Mouse (Mus musculus) intestine, embryonic 15.5 days (tissue): Measurements from ENCODE around the gene Lrig1. TPM values are rescaled to one million over a fixed set of nuclear protein-coding genes. Genes with fewer than 3 reads are reported as not detected.

ENCODE experiments used
- ATAC-seq: fragments of 200-750 bp; cut with Nextera tagmentation; 2 replicates; pipeline ENCODE4 v1.8.0; 2017; ENCODE audit warnings: moderate TSS enrichment, moderate library complexity
- H3K27ac ChIP-seq: fragments of 300-500 bp; sonication (generic); 2 replicates; pipeline ENCODE4 v1.5.1; 2015; ENCODE audit warnings: mild to moderate bottlenecking, inconsistent platforms
- H3K27me3 ChIP-seq: fragments of 300-500 bp; sonication (generic); replicated peaks from 2 replicates; pipeline ENCODE4 v1.6.1; 2015; ENCODE audit warnings: inconsistent platforms
- H3K36me3 ChIP-seq: fragments of 300-500 bp; sonication (generic); 2 replicates; pipeline ENCODE4 v1.6.1; 2015; ENCODE audit warnings: inconsistent platforms
- H3K4me1 ChIP-seq: fragments of 300-500 bp; sonication (generic); replicated peaks from 2 replicates; pipeline ENCODE4 v1.6.1; 2015; ENCODE audit warnings: inconsistent platforms
- H3K4me2 ChIP-seq: fragments of 300-500 bp; sonication (generic); replicated peaks from 2 replicates; pipeline ENCODE4 v1.6.1; 2015; ENCODE audit warnings: mild to moderate bottlenecking, inconsistent platforms
- H3K4me3 ChIP-seq: fragments of 300-500 bp; sonication (generic); replicated peaks from 2 replicates; pipeline ENCODE4 v1.5.1; 2015; ENCODE audit warnings: inconsistent platforms
- H3K9ac ChIP-seq: fragments of 300-500 bp; sonication (generic); 2 replicates; pipeline ENCODE4 v1.6.1; 2015; ENCODE audit warnings: inconsistent platforms
- H3K9me3 ChIP-seq: fragments of 300-500 bp; sonication (generic); 2 replicates; pipeline ENCODE4 v1.6.1; 2016; ENCODE audit warnings: inconsistent platforms
- WGBS: fragments of 180-500 bp; shearing (Covaris S2); methylation state at CpG from one replicate; pipeline ENCODE4 v1.1.7; 2015; 5-methylcytosine and 5-hydroxymethylcytosine counted together
- polyA plus RNA-seq: library from polyadenylated mRNA; unstranded; fragments of >200 nt; fragmentation: Nextera tagmentation; extraction: Ambion mirVana; gene quantifications from 2 replicates; pipeline ENCODE4 v1.2.1, GENCODE M21; 2015

Gene Lrig1
- polyA plus RNA-seq, 1 experiment from 2014 or later: 17.1 TPM

GRCm38 (mm10) chr6:94652659-94653213, 47.2 kb downstream of the Lrig1 start:
- peaks cover 40% of the 10 kb centered on the region for H3K4me1 ChIP-seq
- no peak for ATAC-seq
- H3K27ac ChIP-seq: no peak overlapping the region

DNA sequence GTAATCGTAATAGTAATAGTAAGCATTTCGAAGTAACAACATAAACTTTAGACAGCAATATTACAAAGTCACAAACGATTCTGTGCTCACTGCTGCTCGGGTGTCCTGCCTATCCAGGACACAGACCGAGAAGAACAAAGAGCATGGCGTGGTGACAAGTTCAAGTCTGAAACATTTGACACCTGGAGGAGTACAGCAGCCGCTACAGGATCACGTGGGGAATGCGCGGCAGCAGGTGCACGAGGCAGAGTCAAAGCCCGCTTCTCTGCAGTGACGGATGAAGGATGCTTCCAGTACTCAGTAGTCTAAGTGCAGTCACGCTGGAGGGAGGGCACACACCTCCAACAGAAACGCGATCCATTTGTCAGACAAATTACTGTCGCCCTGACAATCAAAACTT, 48.4 kb downstream of the Lrig1 start:
- Histone ChIP-seq H3K9ac (no peak overlapping the region), H3K4me3 (no peak overlapping the region), H3K27me3 (no peaks in the 10 kb centered on the region), H3K27ac (no peak overlapping the region), H3K4me1 (peaks cover 44% of the 10 kb centered on the region), H3K36me3 (no peaks in the 10 kb centered on the region), H3K4me2 (no peak overlapping the region), H3K9me3 (no peaks in the 10 kb centered on the region)
- WGBS: 78% methylated on average over 17 of the region's 17 CpGs
- ATAC-seq: no peak

More at GRCm38 (mm10) chr6:94652659-94653213, 47.2 kb downstream of the Lrig1 start:
- Histone ChIP-seq H3K27me3 (no peaks in the 10 kb centered on the region), H3K4me2 (no peak overlapping the region), H3K9me3 (no peaks in the 10 kb centered on the region), H3K9ac (no peak overlapping the region), H3K36me3 (no peaks in the 10 kb centered on the region), H3K4me3 (no peak overlapping the region)
- 69% methylated on average over 6 of the region's 6 CpGs for WGBS

- H3K4me3 ChIP-seq: no peak overlapping the region
- H3K9ac ChIP-seq: no peak overlapping the region
- no peaks in the 10 kb centered on the region for H3K36me3 ChIP-seq
- H3K27me3 ChIP-seq: no peaks in the 10 kb centered on the region
- no peak overlapping the region for H3K4me2 ChIP-seq
- no peak for ATAC-seq
- 81% methylated on average over 1 of the region's 1 CpGs for WGBS
- no peak overlapping the region for H3K27ac ChIP-seq
- H3K4me1 ChIP-seq: peaks cover 46% of the 10 kb centered on the region
- H3K9me3 ChIP-seq: no peaks in the 10 kb centered on the region
Measured at GRCm38 (mm10) chr6:94649637-94650036, 50.3 kb downstream of the Lrig1 start.

DNA sequence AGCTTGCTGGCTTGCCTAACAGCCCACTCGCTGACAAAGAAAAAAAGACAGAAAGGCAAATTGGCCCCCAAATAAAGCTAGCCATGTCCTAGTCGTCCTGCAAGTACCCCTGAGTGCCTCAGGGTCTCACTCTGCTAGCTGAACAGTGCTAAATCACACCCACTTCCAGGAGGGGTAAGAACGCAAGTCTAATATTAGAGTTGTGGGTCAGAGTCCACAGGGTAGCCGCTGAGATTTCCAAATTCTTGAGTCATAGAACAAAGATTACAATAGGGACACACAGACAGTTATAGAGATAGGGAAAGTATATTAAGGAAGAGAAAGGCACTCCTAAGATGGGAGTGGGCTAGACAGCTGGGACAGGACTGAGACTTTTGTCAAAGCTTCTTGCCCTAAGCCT, 51.5 kb downstream of the Lrig1 start:
- no peak overlapping the region for H3K4me3 ChIP-seq
- H3K9me3 ChIP-seq: no peaks in the 10 kb centered on the region
- peaks cover 48% of the 10 kb centered on the region for H3K4me1 ChIP-seq
- H3K27ac ChIP-seq: peak overlapping the region; percentile 72
- ATAC-seq: peak; percentile 53
- no peak overlapping the region for H3K9ac ChIP-seq
- no peak overlapping the region for H3K4me2 ChIP-seq
- 34% methylated on average over 4 of the region's 4 CpGs for WGBS
- no peaks in the 10 kb centered on the region for H3K36me3 ChIP-seq
- no peaks in the 10 kb centered on the region for H3K27me3 ChIP-seq

GRCm38 (mm10) chr6:94647574-94648430, 52.2 kb downstream of the Lrig1 start:
- Histone ChIP-seq H3K9me3 (no peaks in the 10 kb centered on the region), H3K36me3 (no peaks in the 10 kb centered on the region), H3K4me1 (peaks cover 48% of the 10 kb centered on the region), H3K9ac (no peak overlapping the region), H3K4me2 (no peak overlapping the region), H3K27me3 (no peaks in the 10 kb centered on the region), H3K4me3 (no peak overlapping the region), H3K27ac (peak overlapping the region; percentile 72)
- ATAC-seq: peak; percentile 79
- WGBS: 18% methylated on average over 10 of the region's 10 CpGs

- H3K9ac ChIP-seq: no peak overlapping the region
- no peak overlapping the region for H3K27ac ChIP-seq
- H3K4me3 ChIP-seq: no peak overlapping the region
- ATAC-seq: no peak
- peaks cover 48% of the 10 kb centered on the region for H3K4me1 ChIP-seq
- WGBS: 73% methylated on average over 6 of the region's 6 CpGs
- H3K36me3 ChIP-seq: no peaks in the 10 kb centered on the region
- H3K4me2 ChIP-seq: no peak overlapping the region
- no peaks in the 10 kb centered on the region for H3K27me3 ChIP-seq
- H3K9me3 ChIP-seq: no peaks in the 10 kb centered on the region
Measured at GRCm38 (mm10) chr6:94646902-94647301, 53.1 kb downstream of the Lrig1 start.

DNA sequence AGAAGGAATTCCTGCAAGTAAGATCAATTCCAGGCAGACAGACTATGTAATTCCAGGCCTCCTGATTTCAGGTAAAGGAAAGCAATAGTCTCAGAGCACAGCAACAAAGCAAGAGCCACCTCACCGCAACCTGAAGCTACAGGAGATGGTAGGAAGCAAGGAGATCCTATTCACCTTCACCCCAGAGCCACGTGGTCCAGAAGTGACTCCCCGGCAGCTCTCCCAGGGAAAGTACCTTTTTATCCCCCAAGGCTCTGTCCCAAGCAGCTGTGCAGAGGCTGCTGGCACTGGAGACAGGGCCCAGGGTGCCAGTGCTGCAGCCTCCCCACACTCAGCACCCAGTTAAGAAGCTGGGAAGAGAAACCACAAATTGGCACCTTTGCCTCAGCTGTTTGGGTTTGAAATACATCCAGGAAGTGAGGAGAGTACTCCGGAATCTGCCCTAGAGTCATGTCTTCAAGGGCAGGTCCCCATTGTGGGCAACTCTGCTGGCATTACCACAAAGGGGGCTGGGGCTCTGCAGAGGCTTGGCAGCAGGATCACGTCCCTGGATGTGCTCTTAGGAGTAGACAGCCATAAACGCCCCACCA, 53.6 kb downstream of the Lrig1 start:
- Histone ChIP-seq H3K27ac (no peak overlapping the region), H3K4me1 (peaks cover 48% of the 10 kb centered on the region), H3K4me2 (no peak overlapping the region), H3K4me3 (no peak overlapping the region), H3K36me3 (no peaks in the 10 kb centered on the region), H3K9me3 (no peaks in the 10 kb centered on the region), H3K9ac (no peak overlapping the region), H3K27me3 (no peaks in the 10 kb centered on the region)
- ATAC-seq: no peak
- 68% methylated on average over 6 of the region's 6 CpGs for WGBS

DNA sequence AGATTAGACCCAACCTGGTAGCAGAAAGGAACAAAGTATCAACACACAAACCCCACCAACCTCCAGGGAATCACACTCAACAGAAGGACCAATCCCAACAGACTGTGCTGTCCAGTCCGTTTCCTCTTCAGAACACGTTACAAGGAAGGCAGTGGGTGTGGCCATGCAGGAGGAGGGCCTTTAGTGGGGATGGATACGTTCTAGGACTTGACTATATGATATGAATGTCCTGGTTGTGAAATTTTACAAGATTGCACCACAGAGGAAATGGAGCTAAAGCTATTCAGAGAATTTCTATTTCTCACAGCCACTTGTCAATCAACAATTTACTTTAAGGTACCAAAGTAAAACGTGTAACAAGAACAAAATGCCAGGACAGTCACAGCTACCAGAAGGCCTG, 54.2 kb downstream of the Lrig1 start:
- WGBS: 33% methylated on average over 4 of the region's 4 CpGs
- H3K4me3 ChIP-seq: no peak overlapping the region
- H3K27me3 ChIP-seq: no peaks in the 10 kb centered on the region
- no peak overlapping the region for H3K4me2 ChIP-seq
- no peaks in the 10 kb centered on the region for H3K9me3 ChIP-seq
- no peak overlapping the region for H3K27ac ChIP-seq
- H3K9ac ChIP-seq: no peak overlapping the region
- H3K36me3 ChIP-seq: no peaks in the 10 kb centered on the region
- no peak for ATAC-seq
- peaks cover 51% of the 10 kb centered on the region for H3K4me1 ChIP-seq

GRCm38 (mm10) chr6:94644641-94645040, 55.3 kb downstream of the Lrig1 start:
- Histone ChIP-seq H3K9me3 (no peaks in the 10 kb centered on the region), H3K9ac (no peak overlapping the region), H3K4me1 (peaks cover 48% of the 10 kb centered on the region), H3K4me3 (no peak overlapping the region), H3K27ac (no peak overlapping the region), H3K27me3 (no peaks in the 10 kb centered on the region), H3K4me2 (no peak overlapping the region), H3K36me3 (no peaks in the 10 kb centered on the region)
- no peak for ATAC-seq
- WGBS: 65% methylated on average over 3 of the region's 3 CpGs

DNA sequence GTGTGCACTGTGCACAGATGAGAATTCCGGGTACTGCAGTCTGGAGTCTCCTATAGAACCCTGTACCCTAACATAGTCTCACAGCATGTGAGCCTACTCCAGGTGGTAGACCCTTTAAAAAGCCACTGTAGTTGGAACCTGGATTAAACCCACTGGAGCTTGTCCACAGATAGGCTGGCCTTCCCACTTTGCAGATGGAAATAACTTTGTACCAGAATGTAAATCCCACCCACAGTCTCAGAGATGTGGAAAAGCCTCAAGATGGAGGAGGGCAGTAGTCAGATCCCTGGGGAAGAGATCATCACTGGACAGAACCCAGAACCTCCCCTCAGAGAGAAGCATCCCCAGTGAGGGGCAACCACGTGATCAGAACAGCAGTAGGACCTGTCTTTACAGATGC, 56.0 kb downstream of the Lrig1 start:
- Histone ChIP-seq H3K27ac (no peak overlapping the region), H3K4me3 (no peak overlapping the region), H3K27me3 (no peaks in the 10 kb centered on the region), H3K4me1 (peaks cover 42% of the 10 kb centered on the region), H3K9me3 (no peaks in the 10 kb centered on the region), H3K4me2 (no peak overlapping the region), H3K9ac (no peak overlapping the region), H3K36me3 (no peaks in the 10 kb centered on the region)
- ATAC-seq: no peak
- 85% methylated on average over 2 of the region's 2 CpGs for WGBS

DNA sequence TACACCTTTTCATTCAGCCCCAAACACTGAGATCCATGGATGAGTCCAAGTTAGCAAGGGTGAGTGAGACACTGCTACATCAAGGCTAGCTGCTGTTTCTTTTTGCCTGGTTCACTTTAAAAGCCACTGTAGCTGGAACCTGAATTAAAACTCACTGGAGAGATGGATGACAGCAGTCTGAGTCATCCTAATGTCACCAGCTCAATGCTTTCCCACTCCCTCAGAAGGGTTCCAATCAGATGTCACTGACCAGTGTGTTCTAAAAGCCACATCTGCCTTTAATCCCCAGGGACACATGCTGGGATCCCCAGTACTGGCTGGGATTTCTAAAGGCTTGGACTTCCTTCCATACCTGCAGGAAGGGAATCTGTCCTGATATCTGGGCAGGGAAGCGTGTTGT, 57.9 kb downstream of the Lrig1 start:
- H3K9ac ChIP-seq: no peak overlapping the region
- no peaks in the 10 kb centered on the region for H3K27me3 ChIP-seq
- H3K4me3 ChIP-seq: no peak overlapping the region
- ATAC-seq: no peak
- no peak overlapping the region for H3K4me2 ChIP-seq
- peaks cover 31% of the 10 kb centered on the region for H3K4me1 ChIP-seq
- WGBS: 90% methylated on average over 1 of the region's 1 CpGs
- H3K36me3 ChIP-seq: no peaks in the 10 kb centered on the region
- H3K27ac ChIP-seq: no peak overlapping the region
- no peaks in the 10 kb centered on the region for H3K9me3 ChIP-seq

- H3K9ac ChIP-seq: no peak overlapping the region
- H3K4me1 ChIP-seq: peaks cover 22% of the 10 kb centered on the region
- no peaks in the 10 kb centered on the region for H3K36me3 ChIP-seq
- no peaks in the 10 kb centered on the region for H3K27me3 ChIP-seq
- H3K4me2 ChIP-seq: no peak overlapping the region
- ATAC-seq: no peak
- H3K9me3 ChIP-seq: no peaks in the 10 kb centered on the region
- no peak overlapping the region for H3K27ac ChIP-seq
- WGBS: 24% methylated on average over 7 of the region's 7 CpGs
- no peak overlapping the region for H3K4me3 ChIP-seq
Measured at GRCm38 (mm10) chr6:94640297-94640696, 59.7 kb downstream of the Lrig1 start.
